Mouse (Mus musculus): ENCODE data around the gene Chgb. TPM values are rescaled to one million over a fixed set of nuclear protein-coding genes. Genes with fewer than 3 reads are reported as not detected.

Chgb gene
- polyA plus RNA-seq, 3 experiments from 2014 or later, result 0.28 TPM; not detected in 2

Other genes with a start within 250 kb of the Chgb start
- 10 to 100 TPM; 53.3 to 61.3 (median 53.8) TPM for gene Gpcpd1, start 193.5 kb upstream of the Chgb start, polyA plus RNA-seq (2017; shearing (Covaris generic))
- gene Shld1, start 94.3 kb upstream of the Chgb start, polyA plus RNA-seq (2017; shearing (Covaris generic)), result 10 to 100 TPM; 14.9 to 43.3 (median 35.0) TPM
- 10 to 100 TPM; 45.1 to 66.1 (median 45.9) TPM for gene Trmt6, start 34.8 kb downstream of the Chgb start, polyA plus RNA-seq (2017; shearing (Covaris generic))
- 1 to 10 TPM; 1.9 to 4.2 (median 2.1) TPM for gene Mcm8, start 34.9 kb downstream of the Chgb start, polyA plus RNA-seq (2017; shearing (Covaris generic))
- 1 to 10 TPM; 2.9 to 4.1 (median 3.6) TPM for gene Crls1, start 65.4 kb downstream of the Chgb start, polyA plus RNA-seq (2017; shearing (Covaris generic))
- under 1 TPM; 0.44 to 0.62 (median 0.50) TPM for gene Lrrn4, start 99.6 kb downstream of the Chgb start, polyA plus RNA-seq (2017; shearing (Covaris generic))
- gene Fermt1, start 164.6 kb downstream of the Chgb start, polyA plus RNA-seq (2017; shearing (Covaris generic)), result under 1 TPM in 1 of 3 experiments, not detected in 2; 0.11 TPM

Data from inflammation-experienced regulatory T-cells, adult 6 months (primary cell).